Mouse (Mus musculus) C2C12 (cell line): Measurements from ENCODE around the gene Nxph1. TPM values are rescaled to one million over a fixed set of nuclear protein-coding genes. Genes with fewer than 3 reads are reported as not detected.

Source experiments
- H3K27me3 ChIP-seq: one replicate; pipeline ENCODE4 v1.6.1; 2011; ENCODE audit not compliant: control insufficient read depth, insufficient read depth, insufficient read length
- H3K36me3 ChIP-seq: one replicate; pipeline ENCODE4 v1.6.1; 2011; ENCODE audit not compliant: control insufficient read depth, insufficient read depth
- H3K4me3 ChIP-seq: one replicate; pipeline ENCODE4 v1.5.1; 2011; ENCODE audit warnings: mild to moderate bottlenecking, control low read depth; ENCODE audit not compliant: poor library complexity, insufficient read depth, severe bottlenecking
- H3K79me2 ChIP-seq: one replicate; pipeline ENCODE4 v1.6.1; 2011; ENCODE audit not compliant: control insufficient read depth, insufficient read depth
- H3K79me3 ChIP-seq: one replicate; pipeline ENCODE4 v1.6.1; 2011; ENCODE audit warnings: low read depth, control low read depth
- H3ac ChIP-seq: one replicate; pipeline ENCODE3; 2011; ENCODE audit warnings: low read depth; ENCODE audit not compliant: control insufficient read depth, insufficient read length
- CEBPB ChIP-seq: IDR thresholded peaks from one replicate; pipeline ENCODE4 v1.6.1; 2011; ENCODE audit warnings: low read depth, mild to moderate bottlenecking, control low read depth, moderate library complexity
- CTCF ChIP-seq: IDR thresholded peaks from one replicate; pipeline ENCODE4 v1.5.1; 2011; ENCODE audit not compliant: control insufficient read depth, insufficient read depth, insufficient read length
- FOSL1 ChIP-seq: IDR thresholded peaks from one replicate; pipeline ENCODE4 v1.8.0; 2011; ENCODE audit warnings: mild to moderate bottlenecking, low read length; ENCODE audit not compliant: poor library complexity, insufficient read depth, severe bottlenecking
- MAX ChIP-seq: IDR thresholded peaks from one replicate; pipeline ENCODE4 v1.6.1; 2011; ENCODE audit warnings: mild to moderate bottlenecking, control low read depth
- MYOD1 ChIP-seq: IDR thresholded peaks from one replicate; pipeline ENCODE4 v1.6.1; 2011; ENCODE audit warnings: low read depth; ENCODE audit not compliant: control insufficient read depth, insufficient read length
- MYOG ChIP-seq: IDR thresholded peaks from one replicate; pipeline ENCODE4 v1.6.1; 2011; ENCODE audit not compliant: control insufficient read depth, insufficient read length; ENCODE audit errors: extremely low read depth
- USF1 ChIP-seq: IDR thresholded peaks from one replicate; pipeline ENCODE4 v1.6.1; 2011; ENCODE audit warnings: low read depth, mild to moderate bottlenecking, control low read depth, moderate library complexity
- polyA plus RNA-seq: library from polyadenylated mRNA; unstranded; fragments of >200 nt; fragmentation: generic; extraction: Trizol; gene quantifications from one replicate; pipeline ENCODE4 v1.2.1, GENCODE M21; 2012; ENCODE audit warnings: missing spikeins

The Nxph1 gene
- polyA plus RNA-seq, 1 experiment = not detected

DNA sequence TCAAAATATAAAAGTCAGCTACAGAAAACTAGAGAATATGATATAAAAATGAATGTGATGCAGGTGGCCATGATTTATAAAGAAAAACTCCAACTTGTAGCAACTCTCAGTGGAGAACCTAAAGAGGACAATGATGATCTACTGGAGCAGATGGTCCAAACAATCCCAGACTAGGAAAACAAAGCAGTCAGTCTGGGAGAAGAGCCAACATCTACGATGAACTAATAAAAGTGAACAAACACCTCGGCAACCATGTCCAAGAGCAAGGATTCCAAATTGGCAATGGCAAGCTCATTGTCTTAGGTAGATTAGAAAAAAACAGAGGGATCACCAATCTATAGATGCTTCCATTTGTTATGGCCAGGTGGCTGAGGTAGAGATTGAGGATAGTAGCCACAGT is 211.0 kb downstream of the Nxph1 start:
- no peak overlapping the region for H3ac ChIP-seq
- TF ChIP-seq MYOG (no peak), CEBPB (no peak), MYOD1 (no peak), USF1 (no peak), CTCF (no peak), FOSL1 (no peak), MAX (no peak)
- no peaks in the 10 kb centered on the region for H3K79me2 ChIP-seq
- H3K4me3 ChIP-seq = no peak overlapping the region
- no peaks in the 10 kb centered on the region for H3K27me3 ChIP-seq
- H3K36me3 ChIP-seq = no peaks in the 10 kb centered on the region
- H3K79me3 ChIP-seq = no peaks in the 10 kb centered on the region

DNA sequence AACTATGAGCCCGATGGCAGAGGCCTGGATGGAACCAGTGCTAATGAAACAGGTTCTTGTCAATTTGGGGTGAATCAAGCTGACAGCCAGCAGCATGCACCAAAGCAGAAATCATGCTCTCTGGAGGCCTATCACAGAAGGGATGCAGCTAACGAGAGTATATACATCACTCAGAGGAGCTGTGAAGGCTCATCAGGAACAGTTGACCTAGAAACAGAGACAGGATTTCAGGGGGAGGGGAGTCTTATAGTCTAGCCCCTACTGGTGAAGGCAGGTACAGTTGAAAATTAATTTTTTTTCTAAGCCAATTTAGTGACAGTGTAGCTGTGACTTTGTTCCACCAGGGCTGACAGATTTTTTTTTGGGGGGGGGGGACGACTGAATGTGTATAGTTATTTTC is 234.2 kb downstream of the Nxph1 start:
- no peak overlapping the region for H3K4me3 ChIP-seq
- TF ChIP-seq MAX = no peak
- TF ChIP-seq MYOD1 = no peak
- no peak for TF ChIP-seq MYOG
- no peak for TF ChIP-seq CEBPB
- no peaks in the 10 kb centered on the region for H3K79me3 ChIP-seq
- no peak overlapping the region for H3ac ChIP-seq
- no peaks in the 10 kb centered on the region for H3K79me2 ChIP-seq
- no peaks in the 10 kb centered on the region for H3K27me3 ChIP-seq
- no peaks in the 10 kb centered on the region for H3K36me3 ChIP-seq

DNA sequence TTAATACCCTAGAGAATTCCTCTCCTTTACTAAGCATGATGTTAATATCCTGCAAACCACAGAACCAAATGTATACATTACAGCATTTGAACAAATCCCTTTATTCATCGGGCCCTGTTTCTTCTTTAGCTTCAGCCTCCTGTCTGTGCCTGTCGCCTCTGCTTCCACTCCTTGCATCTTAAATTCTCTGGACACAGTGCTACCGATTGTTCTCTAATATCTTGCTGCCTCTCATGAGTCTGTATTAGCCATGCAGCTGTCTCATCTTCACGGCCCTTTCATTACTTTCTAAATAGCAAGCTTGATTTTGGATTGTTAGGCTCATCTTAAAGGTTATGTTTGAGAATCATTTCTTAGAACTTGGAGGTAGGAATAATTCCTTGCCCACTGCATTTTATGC is 262.5 kb downstream of the Nxph1 start:
- Histone ChIP-seq H3K27me3 (no peaks in the 10 kb centered on the region), H3K4me3 (no peak overlapping the region), H3K79me2 (no peaks in the 10 kb centered on the region), H3K36me3 (no peaks in the 10 kb centered on the region), H3K79me3 (no peaks in the 10 kb centered on the region), H3ac (no peak overlapping the region)
- no peak for TF ChIP-seq MAX
- TF ChIP-seq MYOD1 = no peak
- no peak for TF ChIP-seq CTCF
- no peak for TF ChIP-seq MYOG
- TF ChIP-seq FOSL1 = no peak
- no peak for TF ChIP-seq CEBPB
- TF ChIP-seq USF1 = no peak

DNA sequence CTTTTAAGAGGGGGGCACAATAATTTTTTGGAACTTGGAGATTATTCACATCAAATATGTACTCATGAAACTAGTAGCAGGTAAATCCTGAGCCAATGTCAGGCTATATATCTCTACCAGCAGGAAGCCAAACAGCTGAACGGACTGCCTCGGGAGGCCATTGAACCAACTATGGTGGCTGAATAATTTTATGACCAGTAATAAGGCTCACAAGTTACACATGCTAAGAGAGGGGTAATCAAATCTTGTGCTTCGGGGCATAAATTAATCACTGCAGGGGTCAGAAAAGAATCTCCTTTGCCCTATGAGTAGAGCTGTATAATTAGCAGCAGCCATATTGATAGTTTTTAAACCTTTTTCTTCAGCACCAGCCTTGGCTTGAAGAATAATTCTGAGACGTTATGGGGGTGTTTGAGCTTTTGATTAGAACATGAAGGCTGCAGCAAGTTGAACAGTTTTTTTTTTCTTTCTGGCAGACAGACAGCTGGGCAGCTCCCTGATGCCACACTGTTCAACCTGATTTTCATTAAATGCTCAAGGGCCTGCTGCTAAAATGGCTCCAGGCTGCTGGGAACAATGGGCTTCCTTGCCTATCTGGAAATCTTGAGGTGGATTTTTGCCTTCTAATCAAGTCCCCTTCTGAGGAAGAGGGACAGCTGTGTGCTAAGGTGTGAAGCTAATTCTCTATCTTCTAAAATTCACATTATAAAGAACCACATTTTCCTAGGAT is 272.7 kb downstream of the Nxph1 start:
- TF ChIP-seq FOSL1 (no peak), MYOG (no peak), CTCF (no peak), USF1 (no peak), MAX (no peak), CEBPB (no peak), MYOD1 (no peak)
- no peaks in the 10 kb centered on the region for H3K27me3 ChIP-seq
- H3ac ChIP-seq = no peak overlapping the region
- H3K79me2 ChIP-seq = no peaks in the 10 kb centered on the region
- no peak overlapping the region for H3K4me3 ChIP-seq
- no peaks in the 10 kb centered on the region for H3K79me3 ChIP-seq
- no peaks in the 10 kb centered on the region for H3K36me3 ChIP-seq

DNA sequence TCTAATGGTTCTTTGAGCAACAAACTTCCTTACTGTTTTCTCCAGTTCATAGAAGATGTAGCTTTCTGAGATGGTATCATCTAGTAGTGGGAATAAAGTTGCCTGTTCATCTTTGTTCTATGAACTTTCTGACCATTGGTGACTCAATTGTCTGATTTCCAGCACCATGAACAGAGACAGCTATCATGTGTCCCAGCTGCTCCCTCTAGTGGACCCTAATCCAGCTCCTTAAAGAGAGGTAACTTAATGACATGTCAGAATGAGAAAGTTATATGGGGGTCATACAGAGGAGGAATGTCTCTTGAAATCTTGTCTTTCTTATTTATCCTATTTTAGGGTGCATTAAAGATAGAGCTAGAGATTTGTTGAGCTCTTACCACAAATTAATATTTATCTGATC is 286.6 kb downstream of the Nxph1 start:
- Histone ChIP-seq H3ac (no peak overlapping the region), H3K79me2 (no peaks in the 10 kb centered on the region), H3K36me3 (no peaks in the 10 kb centered on the region), H3K4me3 (no peak overlapping the region), H3K27me3 (no peaks in the 10 kb centered on the region), H3K79me3 (no peaks in the 10 kb centered on the region)
- TF ChIP-seq MYOD1 (no peak), CTCF (no peak), MAX (no peak), CEBPB (no peak), USF1 (no peak), MYOG (no peak), FOSL1 (no peak)

DNA sequence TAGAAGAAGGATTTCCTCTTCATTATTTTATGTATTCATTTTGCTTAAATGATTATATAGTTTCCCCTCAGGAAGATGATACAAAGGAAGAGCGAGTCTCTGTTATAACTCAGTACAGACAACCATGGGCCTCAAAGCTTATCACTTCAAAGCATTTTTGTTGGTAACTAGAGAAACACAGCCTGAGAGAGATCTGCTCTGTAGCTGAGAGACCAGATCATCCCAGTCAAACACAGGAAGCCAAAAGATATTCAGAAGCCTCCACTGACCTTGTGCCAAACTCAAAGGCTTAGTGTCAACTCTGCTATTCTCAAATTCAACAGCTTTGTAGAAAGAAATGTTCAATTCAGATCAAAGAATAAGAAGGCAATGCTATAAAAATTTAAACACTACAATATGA is 319.8 kb downstream of the Nxph1 start:
- Histone ChIP-seq H3ac (no peak overlapping the region), H3K79me2 (no peaks in the 10 kb centered on the region), H3K27me3 (no peaks in the 10 kb centered on the region), H3K4me3 (no peak overlapping the region), H3K36me3 (no peaks in the 10 kb centered on the region), H3K79me3 (no peaks in the 10 kb centered on the region)
- TF ChIP-seq MYOD1 (no peak), CTCF (no peak), CEBPB (no peak), FOSL1 (no peak), MYOG (no peak), MAX (no peak), USF1 (no peak)

Other genes with a start within 250 kb of the Nxph1 start
- 10.5 TPM for gene Ica1, start 169.9 kb upstream of the Nxph1 start, polyA plus RNA-seq